Mouse (Mus musculus) frontal cortex, postnatal 36 days (tissue): ENCODE results near the gene Grk6.

Experiments
- DNase-seq, 2 experiments: peaks; one replicate each; pipeline ENCODE4 v3.0.0; 2022; ENCODE audit warnings: low spot score in 2 of 2

The Grk6 gene

GRCm38 (mm10) chr13:55484520-55485088, 39.7 kb downstream of the Grk6 start:
- DNase-seq, result peak in 1 of 2 experiments; percentile 12

GRCm38 (mm10) chr13:55486029-55486794, 41.3 kb downstream of the Grk6 start:
- peak in 1 of 2 experiments; percentile 36 for DNase-seq

GRCm38 (mm10) chr13:55486916-55487577, 42.2 kb downstream of the Grk6 start:
- DNase-seq, result peak in 1 of 2 experiments; percentile 45

GRCm38 (mm10) chr13:55487578-55488498, 43.0 kb downstream of the Grk6 start, which contains the start of gene Dbn1:
Dbn1 (minus strand) TSS chr13:55488111.
- DNase-seq, result peak in 1 of 2 experiments; percentile 50

- DNase-seq, result no peak
Observed at GRCm38 (mm10) chr13:55494257-55494656, 49.4 kb downstream of the Grk6 start.

GRCm38 (mm10) chr13:55494883-55495621, 50.2 kb downstream of the Grk6 start:
- DNase-seq, result peak in 1 of 2 experiments; percentile 36

GRCm38 (mm10) chr13:55495702-55496101, 50.8 kb downstream of the Grk6 start:
- DNase-seq, result no peak

- no peak for DNase-seq
Observed at GRCm38 (mm10) chr13:55496661-55497060, 51.8 kb downstream of the Grk6 start.

GRCm38 (mm10) chr13:55498906-55499305, 54.0 kb downstream of the Grk6 start:
- no peak for DNase-seq

GRCm38 (mm10) chr13:55500575-55500974, 55.7 kb downstream of the Grk6 start:
- DNase-seq, result no peak

- peak in 1 of 2 experiments; percentile 16 for DNase-seq
Observed at GRCm38 (mm10) chr13:55502405-55502804, 57.5 kb downstream of the Grk6 start.

GRCm38 (mm10) chr13:55504390-55504789, 59.5 kb downstream of the Grk6 start:
- DNase-seq, result no peak

- DNase-seq, result no peak
Observed at GRCm38 (mm10) chr13:55505810-55506209, 60.9 kb downstream of the Grk6 start.

GRCm38 (mm10) chr13:55506697-55507096, 61.8 kb downstream of the Grk6 start:
- no peak for DNase-seq

- no peak for DNase-seq
Observed at GRCm38 (mm10) chr13:55507877-55508276, 63.0 kb downstream of the Grk6 start.

GRCm38 (mm10) chr13:55508531-55508930, 63.7 kb downstream of the Grk6 start:
- no peak for DNase-seq

GRCm38 (mm10) chr13:55510332-55510667, 65.4 kb downstream of the Grk6 start:
- DNase-seq, result no peak
